Mouse (Mus musculus) ZHBTc4 (cell line): ENCODE data around the gene Cep164.
A peak's percentile ranks its signal among the peaks of the same experiment; 100 is the strongest.

Experiments used
- DNase-seq: peaks from one replicate; pipeline ENCODE4 v3.0.0-alpha.2; 2011; ENCODE audit warnings: low read depth, low spot score

The Cep164 gene

GRCm38 (mm10) chr9:45788405-45788804 is 40.1 kb downstream of the Cep164 start:
- DNase-seq = no peak

GRCm38 (mm10) chr9:45787547-45787946 is 40.9 kb downstream of the Cep164 start:
- DNase-seq = no peak

- no peak for DNase-seq
Measured at GRCm38 (mm10) chr9:45787071-45787470, 41.4 kb downstream of the Cep164 start.

- no peak for DNase-seq
Measured at GRCm38 (mm10) chr9:45783249-45784069, 45.0 kb downstream of the Cep164 start.

GRCm38 (mm10) chr9:45779201-45779600 is 49.3 kb downstream of the Cep164 start:
- DNase-seq = no peak

GRCm38 (mm10) chr9:45776176-45776575 is 52.3 kb downstream of the Cep164 start:
- DNase-seq = peak; percentile 75

GRCm38 (mm10) chr9:45774088-45774487 is 54.4 kb downstream of the Cep164 start:
- DNase-seq = no peak

- DNase-seq = no peak
Measured at GRCm38 (mm10) chr9:45769596-45769995, 58.9 kb downstream of the Cep164 start.

- DNase-seq = peak; percentile 90
Measured at GRCm38 (mm10) chr9:45768421-45768820, 60.1 kb downstream of the Cep164 start.

- DNase-seq = no peak
Measured at GRCm38 (mm10) chr9:45767155-45767554, 61.3 kb downstream of the Cep164 start.

GRCm38 (mm10) chr9:45766195-45766594 is 62.3 kb downstream of the Cep164 start:
- DNase-seq = no peak

- DNase-seq = peak; percentile 81
Measured at GRCm38 (mm10) chr9:45754452-45755091, 73.9 kb downstream of the Cep164 start.

GRCm38 (mm10) chr9:45749917-45750316 is 78.6 kb downstream of the Cep164 start:
- DNase-seq = no peak

- DNase-seq = no peak
Measured at GRCm38 (mm10) chr9:45745451-45745850, 83.0 kb downstream of the Cep164 start.

- DNase-seq = no peak
Measured at GRCm38 (mm10) chr9:45740584-45740980, 87.9 kb downstream of the Cep164 start.

- no peak for DNase-seq
Measured at GRCm38 (mm10) chr9:45739702-45740583, 88.5 kb downstream of the Cep164 start.

- DNase-seq = no peak
Measured at GRCm38 (mm10) chr9:45739001-45739701, 89.3 kb downstream of the Cep164 start.

- DNase-seq = no peak
Measured at GRCm38 (mm10) chr9:45733246-45733645, 95.2 kb downstream of the Cep164 start.

GRCm38 (mm10) chr9:45731851-45732250 is 96.6 kb downstream of the Cep164 start:
- DNase-seq = no peak

GRCm38 (mm10) chr9:45719997-45720396 is 108.5 kb downstream of the Cep164 start:
- no peak for DNase-seq
